Mouse (Mus musculus) heart, embryonic 11.5 days (tissue): ENCODE measurements around the gene Hspa4. TPM values are rescaled to one million over a fixed set of nuclear protein-coding genes. Genes with fewer than 3 reads are reported as not detected.
"Not testable (repeated sequence)": the region's sequence is repeated elsewhere in the genome, so short reads cannot be mapped to it uniquely, and the experiment has no call there.

Experiments used
- ATAC-seq: fragments of 200-750 bp; cut with Nextera tagmentation; replicated peaks from 2 replicates; pipeline ENCODE4 v1.8.0; 2017; ENCODE audit warnings: moderate library complexity; ENCODE audit not compliant: insufficient number of reproducible peaks, low FRiP score, low TSS enrichment
- H3K27ac ChIP-seq: fragments of 300-500 bp; sonication (generic); 2 replicates; pipeline ENCODE4 v1.5.1; 2014; ENCODE audit warnings: mild to moderate bottlenecking, low read depth, low read length
- H3K27me3 ChIP-seq: fragments of 300-500 bp; sonication (generic); 2 replicates; pipeline ENCODE4 v1.6.1; 2014; ENCODE audit warnings: mild to moderate bottlenecking, low read length, mixed read lengths; ENCODE audit not compliant: control insufficient read depth, insufficient read depth
- H3K36me3 ChIP-seq: fragments of 300-500 bp; sonication (generic); 2 replicates; pipeline ENCODE4 v1.6.1; 2014; ENCODE audit warnings: mild to moderate bottlenecking, low read length, moderate library complexity, mixed read lengths; ENCODE audit not compliant: control insufficient read depth, insufficient read depth
- H3K4me1 ChIP-seq: fragments of 300-500 bp; sonication (generic); 2 replicates; pipeline ENCODE4 v1.6.1; 2014; ENCODE audit warnings: low read length; ENCODE audit not compliant: control insufficient read depth, insufficient read depth
- H3K4me2 ChIP-seq: fragments of 300-500 bp; sonication (generic); 2 replicates; pipeline ENCODE4 v1.6.1; 2014; ENCODE audit warnings: mild to moderate bottlenecking, moderate library complexity
- H3K4me3 ChIP-seq: fragments of 300-500 bp; sonication (generic); 2 replicates; pipeline ENCODE4 v1.5.1; 2014; ENCODE audit warnings: low read depth, low read length
- H3K9ac ChIP-seq: fragments of 300-500 bp; sonication (generic); 2 replicates; pipeline ENCODE4 v1.6.1; 2014; ENCODE audit warnings: mild to moderate bottlenecking, low read depth, low read length, moderate library complexity
- H3K9me3 ChIP-seq: fragments of 300-500 bp; sonication (generic); replicated peaks from 2 replicates; pipeline ENCODE4 v1.6.1; 2016; ENCODE audit warnings: low read length; ENCODE audit not compliant: control insufficient read depth
- WGBS: fragments of 180-500 bp; shearing (Covaris S2); extraction: QIAGEN DNeasy Blood & Tissue Kit; methylation state at CpG from one replicate; pipeline ENCODE4 v1.1.7; 2014; ENCODE audit not compliant: insufficient replicate concordance; 5-methylcytosine and 5-hydroxymethylcytosine counted together
- polyA plus RNA-seq: library from polyadenylated mRNA; unstranded; fragments of >200 nt; fragmentation: Nextera tagmentation; extraction: Ambion mirVana; gene quantifications from 2 replicates; pipeline ENCODE4 v1.2.1, GENCODE M21; 2014

Gene Hspa4
- polyA plus RNA-seq, 1 experiment from 2014 or later = 84.1 TPM

- no peak overlapping the region for H3K9ac ChIP-seq
- no peaks in the 10 kb centered on the region for H3K36me3 ChIP-seq
- no peaks in the 10 kb centered on the region for H3K9me3 ChIP-seq
- no peak overlapping the region for H3K4me3 ChIP-seq
- H3K4me2 ChIP-seq = no peak overlapping the region
- peaks cover 23% of the 10 kb centered on the region for H3K4me1 ChIP-seq
- 83% methylated on average over 14 of the region's 14 CpGs for WGBS
- no peak overlapping the region for H3K27ac ChIP-seq
- no peaks in the 10 kb centered on the region for H3K27me3 ChIP-seq
- no peak for ATAC-seq
Observed at GRCm38 (mm10) chr11:53304044-53304840, 4.0 kb upstream of the Hspa4 start.

GRCm38 (mm10) chr11:53301167-53301515 lies 884 bp upstream of the Hspa4 start:
- no peak for ATAC-seq
- WGBS = 53% methylated on average over 9 of the region's 9 CpGs
- Histone ChIP-seq H3K36me3 (no peaks in the 10 kb centered on the region; the same call in 1 of the 2 replicates), H3K27ac (peak overlapping the region; percentile 99), H3K4me1 (peaks cover 24% of the 10 kb centered on the region), H3K27me3 (no peaks in the 10 kb centered on the region), H3K4me3 (peak overlapping the region; percentile 78), H3K4me2 (peak overlapping the region; percentile 73), H3K9me3 (no peaks in the 10 kb centered on the region), H3K9ac (peak overlapping the region; percentile 91)

GRCm38 (mm10) chr11:53299551-53300329 lies 517 bp downstream of the Hspa4 start:
- Histone ChIP-seq H3K9ac (peak overlapping the region; percentile 91), H3K9me3 (no peaks in the 10 kb centered on the region), H3K4me2 (peak overlapping the region; percentile 73), H3K27ac (peak overlapping the region; percentile 99), H3K4me1 (peaks cover 25% of the 10 kb centered on the region), H3K36me3 (no peaks in the 10 kb centered on the region; the same call in 1 of the 2 replicates), H3K4me3 (peak overlapping the region; percentile 78), H3K27me3 (no peaks in the 10 kb centered on the region)
- ATAC-seq = peak; percentile 56; the same call in 1 of the 2 replicates
- WGBS = under 1% methylated on average over 80 of the region's 80 CpGs

- WGBS = 84% methylated on average over 7 of the region's 7 CpGs
- Histone ChIP-seq H3K27ac (no peak overlapping the region), H3K9ac (peak overlapping the region; percentile 91; the same call in 1 of the 2 replicates), H3K27me3 (no peaks in the 10 kb centered on the region), H3K4me3 (peak overlapping the region; percentile 78), H3K36me3 (no peaks in the 10 kb centered on the region; the same call in 1 of the 2 replicates), H3K4me1 (peaks cover 27% of the 10 kb centered on the region), H3K4me2 (peak overlapping the region; percentile 73), H3K9me3 (no peaks in the 10 kb centered on the region)
- no peak for ATAC-seq
Observed at GRCm38 (mm10) chr11:53297947-53298860, 2.1 kb downstream of the Hspa4 start.

- no peak overlapping the region for H3K9ac ChIP-seq
- no peak overlapping the region for H3K4me2 ChIP-seq
Observed at GRCm38 (mm10) chr11:53296880-53297279, 3.4 kb downstream of the Hspa4 start.

GRCm38 (mm10) chr11:53294441-53294840 lies 5.8 kb downstream of the Hspa4 start:
- no peak overlapping the region for H3K27ac ChIP-seq
- no peaks in the 10 kb centered on the region for H3K27me3 ChIP-seq
- H3K4me2 ChIP-seq = no peak overlapping the region
- H3K9ac ChIP-seq = no peak overlapping the region
- peaks cover 6% of the 10 kb centered on the region for H3K36me3 ChIP-seq
- WGBS = 71% methylated on average over 5 of the region's 5 CpGs
- peaks cover 23% of the 10 kb centered on the region for H3K4me1 ChIP-seq
- no peak overlapping the region for H3K4me3 ChIP-seq
- H3K9me3 ChIP-seq = no peaks in the 10 kb centered on the region
- no peak for ATAC-seq

More at GRCm38 (mm10) chr11:53296880-53297279, 3.4 kb downstream of the Hspa4 start:
- Histone ChIP-seq H3K4me1 (peaks cover 27% of the 10 kb centered on the region), H3K36me3 (no peaks in the 10 kb centered on the region; the same call in none of the 2 replicates), H3K27me3 (no peaks in the 10 kb centered on the region), H3K4me3 (no peak overlapping the region), H3K9me3 (no peaks in the 10 kb centered on the region), H3K27ac (no peak overlapping the region)
- ATAC-seq = no peak
- 75% methylated on average over 4 of the region's 4 CpGs for WGBS

GRCm38 (mm10) chr11:53290871-53291270 lies 9.4 kb downstream of the Hspa4 start:
- no peak overlapping the region for H3K4me2 ChIP-seq
- no peak for ATAC-seq
- H3K27me3 ChIP-seq = no peaks in the 10 kb centered on the region
- H3K9me3 ChIP-seq = no peaks in the 10 kb centered on the region
- WGBS = 90% methylated on average over 11 of the region's 11 CpGs
- H3K27ac ChIP-seq = no peak overlapping the region
- H3K4me1 ChIP-seq = 0 out of 2 replicates have a peak, but pooled peaks cover 3% of the 10 kb centered on the region
- peaks cover 23% of the 10 kb centered on the region for H3K36me3 ChIP-seq
- H3K4me3 ChIP-seq = no peak overlapping the region
- H3K9ac ChIP-seq = no peak overlapping the region

- H3K27me3 ChIP-seq, H3K4me1 ChIP-seq, H3K9ac ChIP-seq, ATAC-seq, H3K9me3 ChIP-seq, H3K4me2 ChIP-seq, H3K4me3 ChIP-seq, H3K27ac ChIP-seq: not testable (repeated sequence)
- peaks cover 24% of the 10 kb centered on the region for H3K36me3 ChIP-seq
- 91% methylated on average over 2 of the region's 2 CpGs for WGBS
Observed at GRCm38 (mm10) chr11:53290187-53290586, 10.1 kb downstream of the Hspa4 start.
